Mouse (Mus musculus): ENCODE data around the gene Fcgr2b. TPM values are rescaled to one million over a fixed set of nuclear protein-coding genes. Genes with fewer than 3 reads are reported as not detected.
"Not testable (repeated sequence)": the region's sequence is repeated elsewhere in the genome, so short reads cannot be mapped to it uniquely, and the experiment has no call there.

Fcgr2b gene
- polyA plus RNA-seq, 1 experiment from 2014 or later = 1.7 TPM

DNA sequence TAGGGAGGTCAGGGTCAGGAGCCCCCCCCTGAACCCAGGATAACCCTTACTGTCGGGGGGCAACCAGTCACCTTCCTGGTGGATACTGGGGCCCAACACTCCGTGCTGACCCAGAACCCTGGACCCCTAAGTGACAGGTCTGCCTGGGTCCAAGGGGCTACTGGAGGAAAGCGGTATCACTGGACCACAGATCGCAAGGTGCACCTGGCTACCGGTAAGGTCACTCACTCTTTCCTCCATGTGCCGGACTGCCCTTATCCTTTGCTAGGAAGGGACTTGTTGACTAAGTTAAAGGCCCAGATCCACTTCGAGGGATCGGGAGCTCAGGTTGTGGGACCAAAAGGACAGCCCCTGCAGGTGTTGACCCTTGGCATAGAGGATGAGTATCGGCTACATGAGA, 32.2 kb downstream of the Fcgr2b start:
- not testable (repeated sequence) for H3K4me2 ChIP-seq (replicated peaks); H3K27ac ChIP-seq; H3K36me3 ChIP-seq; H3K4me3 ChIP-seq (replicated peaks); H3K9me3 ChIP-seq; H3K27me3 ChIP-seq (replicated peaks); H3K4me1 ChIP-seq (replicated peaks); ATAC-seq; H3K9ac ChIP-seq
- WGBS = 95% methylated on average over 9 of the region's 9 CpGs

DNA sequence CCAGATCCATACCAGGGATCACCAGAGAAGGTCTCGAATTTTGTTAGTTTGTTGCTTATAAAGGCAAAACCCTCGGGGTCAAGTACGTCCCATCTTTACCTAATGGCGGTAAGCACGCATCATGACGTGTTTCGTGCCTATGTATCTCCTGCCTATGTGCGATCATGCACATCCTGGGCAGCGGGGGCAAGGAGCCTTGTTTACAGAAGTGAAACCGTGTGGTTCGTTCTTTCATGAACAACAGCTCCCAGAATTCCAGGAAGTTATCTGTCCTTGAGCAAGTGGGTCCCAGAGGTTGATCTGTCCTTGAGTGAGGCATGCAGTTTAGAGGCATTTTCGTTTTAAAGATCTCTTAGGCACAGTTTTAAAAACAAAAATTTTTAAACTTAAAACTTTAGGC, 37.1 kb downstream of the Fcgr2b start:
- H3K36me3 ChIP-seq = no peaks in the 10 kb centered on the region
- H3K4me1 ChIP-seq (replicated peaks) = no peaks in the 10 kb centered on the region
- no peak overlapping the region for H3K27ac ChIP-seq
- H3K27me3 ChIP-seq (replicated peaks) = no peaks in the 10 kb centered on the region
- ATAC-seq = no peak
- H3K4me3 ChIP-seq (replicated peaks) = no peak overlapping the region
- 86% methylated on average over 12 of the region's 12 CpGs for WGBS
- no peaks in the 10 kb centered on the region for H3K9me3 ChIP-seq
- no peak overlapping the region for H3K9ac ChIP-seq
- H3K4me2 ChIP-seq (replicated peaks) = no peak overlapping the region

DNA sequence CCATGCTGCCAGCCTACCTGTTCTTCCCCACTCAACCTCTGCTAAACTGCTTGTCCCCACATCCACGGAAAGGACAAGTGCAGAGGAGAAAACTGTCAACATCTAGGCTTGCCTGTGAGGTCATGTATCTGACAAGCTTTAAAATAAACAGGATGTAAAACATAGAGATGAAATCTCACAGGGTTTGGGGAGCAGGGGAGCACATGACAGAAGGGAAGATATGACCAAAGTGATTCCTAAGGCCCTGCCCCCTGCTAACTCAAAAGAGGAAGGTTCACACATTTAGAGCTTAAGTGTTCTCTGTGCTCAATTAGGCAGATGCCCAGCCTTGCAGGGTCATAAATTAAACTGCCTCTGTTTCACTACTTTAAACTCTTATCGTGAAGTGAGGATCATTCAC, 42.0 kb downstream of the Fcgr2b start:
- ATAC-seq = no peak
- Histone ChIP-seq H3K4me1 (replicated peaks) (no peaks in the 10 kb centered on the region), H3K9me3 (no peaks in the 10 kb centered on the region), H3K36me3 (no peaks in the 10 kb centered on the region), H3K4me2 (replicated peaks) (no peak overlapping the region), H3K27me3 (replicated peaks) (no peaks in the 10 kb centered on the region), H3K9ac (no peak overlapping the region), H3K4me3 (replicated peaks) (no peak overlapping the region), H3K27ac (no peak overlapping the region)
- WGBS = 40% methylated on average over 2 of the region's 2 CpGs

DNA sequence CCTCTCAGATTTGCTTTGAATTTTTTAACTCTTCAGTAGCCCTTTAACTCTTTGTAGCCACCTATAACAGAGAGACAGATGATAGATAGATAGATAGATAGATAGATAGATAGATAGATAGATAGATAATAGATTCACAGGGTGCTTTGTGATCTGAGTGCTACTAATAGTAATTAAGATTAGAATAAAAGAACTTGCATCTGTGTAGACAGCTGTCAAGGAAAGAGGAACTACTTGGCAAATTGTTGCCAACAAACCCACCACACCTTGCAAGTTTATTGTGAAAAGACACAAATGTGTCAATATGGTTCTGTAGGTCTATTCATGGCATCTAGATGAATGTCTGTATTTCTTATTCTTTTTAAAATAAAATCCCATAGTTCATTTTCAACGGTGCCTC, 42.4 kb downstream of the Fcgr2b start:
- Histone ChIP-seq H3K9ac (no peak overlapping the region), H3K4me3 (replicated peaks) (no peak overlapping the region), H3K9me3 (no peaks in the 10 kb centered on the region), H3K27me3 (replicated peaks) (no peaks in the 10 kb centered on the region), H3K4me1 (replicated peaks) (no peaks in the 10 kb centered on the region), H3K36me3 (no peaks in the 10 kb centered on the region), H3K4me2 (replicated peaks) (no peak overlapping the region), H3K27ac (no peak overlapping the region)
- WGBS = 70% methylated on average over 1 of the region's 1 CpGs
- no peak for ATAC-seq

DNA sequence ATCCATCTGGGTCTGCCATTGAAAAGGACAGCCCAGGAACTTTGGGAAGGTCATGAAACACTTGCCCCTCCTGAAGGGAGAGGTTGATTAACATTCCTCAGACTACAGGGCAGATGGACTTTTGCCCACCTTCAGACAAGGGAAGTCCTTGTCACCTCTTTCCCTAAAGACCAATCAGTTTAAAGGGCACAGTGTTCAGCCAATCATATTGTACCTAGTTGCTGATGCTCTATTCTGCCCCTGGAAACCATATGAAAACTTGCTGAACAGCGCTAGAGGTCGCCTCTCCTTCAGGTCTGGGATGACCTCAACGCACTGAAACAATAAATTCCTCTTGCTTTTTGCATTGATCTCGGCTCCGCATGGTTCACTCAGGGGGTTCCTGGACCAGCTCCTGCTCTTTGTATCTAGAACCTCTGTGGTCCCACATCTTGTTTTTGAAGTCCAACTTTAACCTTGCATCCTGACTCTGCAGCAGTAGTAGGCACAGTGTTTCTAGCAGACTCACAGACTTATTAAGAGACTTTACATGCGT, 42.9 kb downstream of the Fcgr2b start:
- no peak for ATAC-seq
- Histone ChIP-seq H3K4me2 (replicated peaks) (no peak overlapping the region), H3K4me1 (replicated peaks) (no peaks in the 10 kb centered on the region), H3K36me3 (no peaks in the 10 kb centered on the region), H3K4me3 (replicated peaks) (no peak overlapping the region), H3K9ac (no peak overlapping the region), H3K27me3 (replicated peaks) (no peaks in the 10 kb centered on the region), H3K27ac (no peak overlapping the region), H3K9me3 (no peaks in the 10 kb centered on the region)
- WGBS = 75% methylated on average over 6 of the region's 6 CpGs

DNA sequence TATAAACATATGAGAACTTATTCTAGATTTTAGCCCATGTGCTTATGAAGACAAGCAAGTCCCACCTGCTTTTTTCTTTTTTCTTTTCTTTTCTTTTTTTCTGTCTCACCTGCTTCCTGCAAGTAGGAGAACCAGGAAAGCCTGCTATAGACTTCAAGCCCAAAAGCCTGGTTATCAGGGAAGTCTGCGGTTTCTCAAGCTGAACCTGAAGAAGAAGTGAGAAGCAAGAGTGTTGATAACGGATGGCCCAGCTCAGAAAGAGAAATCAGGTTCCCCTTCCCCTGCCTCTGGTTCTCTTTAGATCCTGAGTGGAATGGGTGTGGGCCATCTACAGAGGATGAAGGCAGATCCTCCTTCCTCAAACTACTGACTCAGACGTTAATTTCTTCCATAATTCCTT, 44.3 kb downstream of the Fcgr2b start:
- Histone ChIP-seq H3K4me2 (replicated peaks) (no peak overlapping the region), H3K4me1 (replicated peaks) (no peaks in the 10 kb centered on the region), H3K27me3 (replicated peaks) (no peaks in the 10 kb centered on the region), H3K4me3 (replicated peaks) (no peak overlapping the region), H3K9ac (no peak overlapping the region), H3K27ac (no peak overlapping the region), H3K36me3 (no peaks in the 10 kb centered on the region), H3K9me3 (no peaks in the 10 kb centered on the region)
- WGBS = 74% methylated on average over 3 of the region's 3 CpGs
- ATAC-seq = no peak

DNA sequence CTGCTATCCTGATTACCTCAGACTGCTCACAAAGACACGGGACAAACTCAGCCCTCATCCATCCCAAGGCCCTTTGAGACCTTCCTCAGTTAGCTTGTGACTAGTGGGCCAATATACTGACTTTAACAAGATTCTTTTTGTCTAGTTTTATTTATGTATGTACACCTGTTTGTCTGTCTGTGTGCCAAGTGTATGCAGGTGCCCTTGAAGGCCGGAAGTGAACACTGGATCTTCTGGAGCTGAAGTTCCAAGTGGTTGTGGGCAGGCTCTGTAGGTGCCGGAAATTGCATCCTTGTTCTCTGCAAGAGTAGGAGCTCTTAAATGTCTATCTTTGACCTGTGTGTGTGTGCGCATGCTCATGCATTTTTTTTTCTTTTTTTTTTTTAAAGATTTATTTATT, 47.1 kb downstream of the Fcgr2b start:
- no peaks in the 10 kb centered on the region for H3K27me3 ChIP-seq (replicated peaks)
- H3K9ac ChIP-seq = no peak overlapping the region
- no peaks in the 10 kb centered on the region for H3K4me1 ChIP-seq (replicated peaks)
- H3K4me3 ChIP-seq (replicated peaks) = no peak overlapping the region
- no peak overlapping the region for H3K27ac ChIP-seq
- H3K4me2 ChIP-seq (replicated peaks) = no peak overlapping the region
- no peaks in the 10 kb centered on the region for H3K9me3 ChIP-seq
- no peaks in the 10 kb centered on the region for H3K36me3 ChIP-seq
- 84% methylated on average over 4 of the region's 4 CpGs for WGBS
- no peak for ATAC-seq

DNA sequence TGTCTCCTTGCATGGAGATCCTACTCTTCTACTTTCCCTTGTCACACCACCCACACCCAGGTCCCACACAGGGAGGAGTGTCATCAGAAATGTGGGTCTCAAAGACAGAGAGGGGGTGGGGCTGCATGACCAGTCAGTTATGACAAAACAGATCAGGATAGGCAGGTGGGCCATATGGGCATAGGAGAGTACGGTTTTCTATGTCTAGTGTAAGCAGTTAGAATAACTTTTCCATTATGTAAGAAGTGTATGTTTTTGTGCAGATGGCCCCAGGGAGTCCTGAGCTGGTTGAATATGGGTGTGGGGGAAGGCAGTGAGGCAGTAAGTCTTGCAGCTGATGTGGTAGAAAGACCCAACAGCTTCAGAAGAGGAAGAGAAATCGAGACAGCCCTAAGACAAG, 47.9 kb downstream of the Fcgr2b start:
- 54% methylated on average over 2 of the region's 2 CpGs for WGBS
- H3K4me3 ChIP-seq (replicated peaks) = no peak overlapping the region
- no peak overlapping the region for H3K27ac ChIP-seq
- no peak overlapping the region for H3K4me2 ChIP-seq (replicated peaks)
- no peaks in the 10 kb centered on the region for H3K36me3 ChIP-seq
- H3K9me3 ChIP-seq = no peaks in the 10 kb centered on the region
- no peaks in the 10 kb centered on the region for H3K4me1 ChIP-seq (replicated peaks)
- no peak overlapping the region for H3K9ac ChIP-seq
- H3K27me3 ChIP-seq (replicated peaks) = no peaks in the 10 kb centered on the region
- no peak for ATAC-seq

DNA sequence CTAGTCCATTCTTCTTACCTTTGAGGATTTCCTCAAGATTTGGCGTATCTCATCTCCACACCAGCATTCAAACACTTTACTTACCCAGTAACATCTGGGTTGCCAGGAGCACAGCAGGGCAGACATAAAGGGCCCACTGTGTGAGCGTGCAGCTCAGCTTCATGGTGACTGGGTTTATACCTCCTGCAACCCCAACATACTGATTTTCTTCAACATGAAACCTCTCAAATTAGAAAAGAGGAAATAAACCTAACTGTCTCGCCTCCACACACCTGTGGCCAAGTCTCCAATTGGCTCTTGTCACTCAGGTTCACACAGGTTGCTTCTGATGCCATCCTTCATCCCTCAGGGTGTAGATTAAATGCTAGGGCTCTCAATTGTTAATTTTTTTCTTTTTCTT, 49.0 kb downstream of the Fcgr2b start, which contains the start of gene Fcrla:
Gene Fcrla (minus strand): TSS at position 206 of the 400 bp plus-strand sequence.
- 85% methylated on average over 3 of the region's 3 CpGs for WGBS
- Histone ChIP-seq H3K4me3 (replicated peaks) (no peak within 1 kb of the TSS), H3K9me3 (no peaks in the 10 kb centered on the region), H3K9ac (no peak within 1 kb of the TSS), H3K4me1 (replicated peaks) (no peaks in the 10 kb centered on the region), H3K4me2 (replicated peaks) (no peak within 1 kb of the TSS), H3K36me3 (no peaks in the 10 kb centered on the region), H3K27ac (no peak within 1 kb of the TSS), H3K27me3 (replicated peaks) (no peaks in the 10 kb centered on the region)
- ATAC-seq = no peak

DNA sequence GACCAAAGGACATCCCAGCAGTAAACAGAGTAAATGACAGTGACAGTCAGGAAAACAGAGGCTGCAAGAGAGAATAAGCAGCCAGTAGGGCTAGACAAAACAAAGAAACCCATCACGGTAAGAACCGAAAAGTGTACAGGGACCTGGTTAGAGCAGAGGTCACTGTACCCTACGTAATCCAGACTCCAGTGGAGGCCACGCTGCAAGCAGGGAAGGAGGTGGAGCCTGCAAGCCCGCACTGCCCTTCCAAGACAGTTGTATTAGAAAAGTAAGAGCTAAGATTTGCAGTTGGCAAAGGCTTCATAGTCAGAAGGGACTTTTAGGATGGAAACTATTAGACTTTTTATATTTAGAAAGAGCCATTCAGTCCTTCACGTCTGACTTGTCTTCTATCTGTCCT, 49.4 kb downstream of the Fcgr2b start:
- H3K4me2 ChIP-seq (replicated peaks) = no peak overlapping the region
- no peaks in the 10 kb centered on the region for H3K36me3 ChIP-seq
- WGBS = 45% methylated on average over 6 of the region's 6 CpGs
- H3K27ac ChIP-seq = no peak overlapping the region
- no peak for ATAC-seq
- no peak overlapping the region for H3K4me3 ChIP-seq (replicated peaks)
- no peaks in the 10 kb centered on the region for H3K27me3 ChIP-seq (replicated peaks)
- no peak overlapping the region for H3K9ac ChIP-seq
- no peaks in the 10 kb centered on the region for H3K9me3 ChIP-seq
- H3K4me1 ChIP-seq (replicated peaks) = no peaks in the 10 kb centered on the region

DNA sequence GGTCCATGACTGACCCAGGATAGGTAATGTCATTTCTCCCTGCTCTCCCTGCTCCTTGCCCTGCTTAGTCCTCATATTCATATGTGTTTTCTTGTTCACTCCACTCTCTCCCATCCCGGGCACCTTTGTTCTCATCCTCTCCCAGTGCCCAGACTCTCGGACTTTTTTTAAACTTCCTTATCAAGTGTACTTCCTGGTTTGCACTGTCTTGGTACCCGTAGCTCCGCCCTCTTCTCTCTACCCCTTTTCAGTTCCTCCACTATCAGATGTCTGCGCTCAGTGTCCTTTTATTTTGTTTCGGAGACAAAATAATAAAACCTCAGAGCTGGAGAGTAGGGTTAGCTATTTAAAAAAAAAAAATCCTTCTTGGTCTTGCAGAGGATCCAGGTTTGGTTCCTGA, 51.9 kb downstream of the Fcgr2b start:
- Histone ChIP-seq H3K27me3 (replicated peaks) (no peaks in the 10 kb centered on the region), H3K4me2 (replicated peaks) (no peak overlapping the region), H3K9ac (no peak overlapping the region), H3K4me1 (replicated peaks) (no peaks in the 10 kb centered on the region), H3K9me3 (no peaks in the 10 kb centered on the region), H3K4me3 (replicated peaks) (no peak overlapping the region), H3K36me3 (no peaks in the 10 kb centered on the region), H3K27ac (no peak overlapping the region)
- no peak for ATAC-seq
- 80% methylated on average over 6 of the region's 6 CpGs for WGBS

DNA sequence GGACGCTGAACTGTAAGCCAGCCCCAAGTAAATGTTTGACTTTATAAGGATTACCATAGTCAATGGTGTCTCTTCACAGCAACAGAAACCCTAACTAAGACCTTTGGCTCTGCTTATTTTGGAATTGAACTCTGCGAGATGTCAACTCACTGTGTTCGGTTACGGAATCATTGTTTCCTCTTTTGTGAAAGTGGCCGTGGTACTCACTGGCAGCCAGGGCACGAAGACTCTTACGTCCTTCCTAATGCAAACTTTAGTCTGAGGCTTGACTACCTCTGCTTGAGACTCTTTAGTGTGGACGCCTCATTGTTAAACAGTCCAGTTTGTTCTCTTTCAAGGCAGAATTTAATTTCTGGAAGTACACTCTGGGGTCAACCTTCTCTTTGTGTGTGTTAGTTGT, 57.0 kb downstream of the Fcgr2b start:
- Histone ChIP-seq H3K4me3 (replicated peaks) (no peak overlapping the region), H3K27me3 (replicated peaks) (no peaks in the 10 kb centered on the region), H3K27ac (no peak overlapping the region), H3K36me3 (no peaks in the 10 kb centered on the region), H3K4me1 (replicated peaks) (no peaks in the 10 kb centered on the region), H3K9ac (no peak overlapping the region), H3K4me2 (replicated peaks) (no peak overlapping the region), H3K9me3 (no peaks in the 10 kb centered on the region)
- ATAC-seq = no peak
- 90% methylated on average over 8 of the region's 8 CpGs for WGBS

DNA sequence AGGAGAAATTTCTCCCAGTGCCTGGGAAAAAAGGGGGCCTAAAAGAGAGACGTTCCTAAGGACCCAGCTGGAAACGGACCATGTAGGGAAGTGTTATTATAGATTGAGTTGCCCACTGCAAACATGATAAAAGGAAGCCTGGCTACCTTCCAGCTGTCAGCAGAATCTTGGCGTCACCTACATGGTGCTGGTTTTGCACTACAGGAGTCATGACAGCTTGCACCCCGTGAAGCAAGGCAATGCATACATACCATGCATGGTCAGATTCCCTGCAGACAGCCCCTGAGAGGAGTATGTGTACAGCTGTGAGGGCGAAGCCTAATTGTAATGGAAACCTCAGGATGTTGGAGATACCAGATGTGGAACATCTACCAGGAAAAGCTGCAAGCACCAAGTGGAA, 60.7 kb downstream of the Fcgr2b start:
- H3K27ac ChIP-seq = no peak overlapping the region
- WGBS = 70% methylated on average over 5 of the region's 5 CpGs
- no peak for ATAC-seq
- H3K9me3 ChIP-seq = no peaks in the 10 kb centered on the region
- H3K9ac ChIP-seq = no peak overlapping the region
- H3K27me3 ChIP-seq (replicated peaks) = no peaks in the 10 kb centered on the region
- H3K4me1 ChIP-seq (replicated peaks) = no peaks in the 10 kb centered on the region
- H3K4me2 ChIP-seq (replicated peaks) = no peak overlapping the region
- H3K4me3 ChIP-seq (replicated peaks) = no peak overlapping the region
- no peaks in the 10 kb centered on the region for H3K36me3 ChIP-seq

Data from intestine, embryonic 15.5 days (tissue).